Mouse (Mus musculus): Measurements from ENCODE around the gene Sucla2.

DNA sequence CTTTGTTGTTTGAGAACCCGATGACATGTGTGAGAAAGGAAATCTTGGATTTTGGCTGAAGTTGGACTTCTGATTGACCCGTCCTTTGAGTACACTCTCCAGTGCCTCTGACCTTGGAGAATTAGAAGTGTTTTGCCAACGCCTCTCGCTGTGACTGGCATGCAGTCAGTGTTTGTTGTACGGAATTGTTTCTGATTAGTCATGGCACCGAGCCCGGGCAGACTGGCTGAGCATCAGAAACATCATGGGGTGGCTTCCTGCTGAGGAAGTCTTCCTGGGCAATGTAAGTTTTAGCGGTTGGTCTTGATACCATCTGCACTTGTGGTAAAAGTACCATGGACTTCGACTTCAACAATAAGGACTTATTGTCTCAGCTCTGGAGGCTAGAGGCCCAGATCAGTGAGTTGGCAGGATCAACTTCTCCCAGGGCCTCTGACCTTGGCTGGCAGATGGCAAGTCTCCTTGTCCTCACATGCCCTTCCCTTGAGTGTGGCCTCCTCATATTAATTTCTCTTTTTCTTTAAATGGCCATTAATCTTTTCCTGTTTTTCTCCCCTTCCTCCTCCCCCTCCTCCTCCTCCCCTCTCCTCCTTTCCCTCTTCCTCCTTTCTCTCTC, 107.6 kb downstream of the Sucla2 start:
- TF ChIP-seq POLR2A (IDR thresholded peaks at IDR 0.05; ENCODE audit: borderline replicate concordance, low read depth, low read length) (no peak), CTCF (IDR thresholded peaks at IDR 0.05; ENCODE audit: low read depth, low read length) (no peak)

Data from bone marrow macrophage, adult 2 months (primary cell).